Mouse (Mus musculus) spleen, postnatal 0 days (tissue): Measurements from ENCODE around the gene Nmb. TPM values are rescaled to one million over a fixed set of nuclear protein-coding genes. Genes with fewer than 3 reads are reported as not detected.

Experiments
- polyA plus RNA-seq: library from polyadenylated mRNA; unstranded; fragments of >200 nt; fragmentation: Nextera tagmentation; extraction: Ambion mirVana; gene quantifications from 2 replicates; pipeline ENCODE4 v1.2.1, GENCODE M21; 2015

Nmb gene
- polyA plus RNA-seq: 5.9 and 9.1 TPM in 2 replicates

GRCm38 (mm10) chr7:80904921-80905515 lies at the start of gene Nmb:
Nmb (minus strand) TSS chr7:80905076.

GRCm38 (mm10) chr7:80947445-80948350 lies 42.8 kb upstream of the Nmb start, which contains the start of gene Sec11a:
Sec11a (minus strand) TSS chr7:80947780.

GRCm38 (mm10) chr7:80900944-80901501 lies 3.9 kb downstream of the Nmb start, which contains the start of gene Wdr73:
Wdr73 (minus strand) TSS chr7:80901269.

GRCm38 (mm10) chr7:80860729-80861274 lies 44.1 kb downstream of the Nmb start, which contains the start of gene Zscan2:
Zscan2 (plus strand) TSS chr7:80860920.

Other genes with a start within 250 kb of the Nmb start
- 8.9 and 10.3 TPM in 2 replicates for gene Crtc3, start 216.2 kb downstream of the Nmb start, polyA plus RNA-seq
- gene Iqgap1, start 79.1 kb downstream of the Nmb start, polyA plus RNA-seq: 40.2 and 52.3 TPM in 2 replicates
- gene Zscan2, start 44.2 kb downstream of the Nmb start, polyA plus RNA-seq: 0.48 and 0.82 TPM in 2 replicates
- gene Wdr73, start 3.8 kb downstream of the Nmb start, polyA plus RNA-seq: 20.4 and 20.7 TPM in 2 replicates
- gene Sec11a, start 42.7 kb upstream of the Nmb start, polyA plus RNA-seq: 100 and 102 TPM in 2 replicates
- 6.3 and 6.7 TPM in 2 replicates for gene Zfp592, start 88.6 kb upstream of the Nmb start, polyA plus RNA-seq
- 0.10 and 0.18 TPM in 2 replicates for gene Alpk3, start 152.5 kb upstream of the Nmb start, polyA plus RNA-seq
- 0.06 and 0.13 TPM in 2 replicates for gene Slc28a1, start 209.7 kb upstream of the Nmb start, polyA plus RNA-seq